Mouse (Mus musculus) MEL (cell line): ENCODE measurements around the gene Sh3glb2. TPM values are rescaled to one million over a fixed set of nuclear protein-coding genes. Genes with fewer than 3 reads are reported as not detected.

Experiments
- DNase-seq: peaks from one replicate; pipeline ENCODE4 v3.0.0; 2011; ENCODE audit warnings: low read depth, low spot score
- H3K27ac ChIP-seq: 2 replicates; pipeline ENCODE4 v1.5.1; 2012; ENCODE audit warnings: low read depth, mild to moderate bottlenecking, control low read depth, low read length, moderate library complexity; ENCODE audit not compliant: control insufficient read depth
- H3K27me3 ChIP-seq, 2 experiments: fragments of 150-350 bp in 1 of 2; sonication (generic) in 1 of 2; 2 replicates each; pipeline ENCODE4 v1.6.1; 2012; ENCODE audit warnings: low read length in 2 of 2, mild to moderate bottlenecking in 2 of 2, improper control_type of control experiment in 1 of 2, moderate library complexity in 1 of 2; ENCODE audit not compliant: insufficient read depth in 2 of 2, control insufficient read depth in 1 of 2
- H3K36me3 ChIP-seq, 2 experiments: 2 replicates each; pipeline ENCODE4 v1.6.1; 2012 to 2014; ENCODE audit warnings: low read length in 2 of 2, improper control_type of control experiment in 1 of 2, inconsistent platforms in 1 of 2, mild to moderate bottlenecking in 1 of 2; ENCODE audit not compliant: insufficient read depth in 2 of 2, control insufficient read depth in 1 of 2
- H3K4me1 ChIP-seq, 2 experiments: fragments of 150-350 bp in 1 of 2; sonication (generic) in 1 of 2; 2 replicates each; pipeline ENCODE4 v1.6.1; 2012; ENCODE audit warnings: low read length in 2 of 2, improper control_type of control experiment in 1 of 2, mild to moderate bottlenecking in 1 of 2; ENCODE audit not compliant: insufficient read depth in 2 of 2, control insufficient read depth in 1 of 2
- H3K4me3 ChIP-seq, 2 experiments: fragments of 150-350 bp in 1 of 2; sonication (generic) in 1 of 2; 2 replicates each; pipeline ENCODE4 v1.5.1; 2012; ENCODE audit warnings: low read depth in 2 of 2, low read length in 2 of 2, mild to moderate bottlenecking in 2 of 2, moderate library complexity in 2 of 2, control low read depth in 1 of 2, improper control_type of control experiment in 1 of 2; ENCODE audit not compliant: control insufficient read depth in 1 of 2, insufficient read depth in 1 of 2
- H3K79me2 ChIP-seq: 2 replicates; pipeline ENCODE4 v1.6.1; 2012; ENCODE audit warnings: mild to moderate bottlenecking, low read length, moderate library complexity; ENCODE audit not compliant: control insufficient read depth, poor library complexity, insufficient read depth
- H3K9ac ChIP-seq: 2 replicates; pipeline ENCODE4 v1.6.1; 2012; ENCODE audit warnings: low read depth, mild to moderate bottlenecking, control low read depth, low read length, moderate library complexity; ENCODE audit not compliant: control insufficient read depth, poor library complexity, severe bottlenecking
- H3K9me3 ChIP-seq: fragments of 150-350 bp; sonication (generic); replicated peaks from 2 replicates; pipeline ENCODE4 v1.6.1; 2012; ENCODE audit warnings: mild to moderate bottlenecking, low read length, improper control_type of control experiment, moderate library complexity; ENCODE audit not compliant: insufficient read depth
- CHD1 ChIP-seq: IDR thresholded peaks from 2 replicates; pipeline ENCODE4 v1.6.1; 2012; ENCODE audit warnings: low read depth, mild to moderate bottlenecking, inconsistent platforms, low read length, improper control_type of control experiment
- CTCF ChIP-seq, 3 experiments: IDR thresholded peaks in 2 of 3; conservative IDR thresholded peaks in 1 of 3; 2 replicates each; pipeline ENCODE4 v1.5.1; 2011 to 2012; ENCODE audit warnings: low read length in 3 of 3, low read depth in 2 of 3, mild to moderate bottlenecking in 2 of 3, improper control_type of control experiment in 1 of 3, inconsistent platforms in 1 of 3, mixed read lengths in 1 of 3, moderate library complexity in 1 of 3; ENCODE audit not compliant: control insufficient read depth in 1 of 3, insufficient read depth in 1 of 3, poor library complexity in 1 of 3, severe bottlenecking in 1 of 3
- ELF1 ChIP-seq: IDR thresholded peaks from 2 replicates; pipeline ENCODE4 v1.6.1; 2014; ENCODE audit warnings: low read depth, mild to moderate bottlenecking, inconsistent platforms, low read length, improper control_type of control experiment, moderate library complexity
- ETS1 ChIP-seq: IDR thresholded peaks from 2 replicates; pipeline ENCODE4 v1.6.1; 2012; ENCODE audit warnings: low read depth, mild to moderate bottlenecking, inconsistent platforms, low read length, improper control_type of control experiment, moderate library complexity
- GATA1 ChIP-seq: IDR thresholded peaks from 2 replicates; pipeline ENCODE4 v1.6.1; 2011; ENCODE audit warnings: low read depth, low read length, improper control_type of control experiment
- MXI1 ChIP-seq: IDR thresholded peaks from 2 replicates; pipeline ENCODE4 v1.6.1; 2011; ENCODE audit warnings: mild to moderate bottlenecking, low read depth, low read length, improper control_type of control experiment
- MYB ChIP-seq: IDR thresholded peaks from 2 replicates; pipeline ENCODE4 v1.6.1; 2011; ENCODE audit warnings: mild to moderate bottlenecking, low read depth, low read length, improper control_type of control experiment
- NELFE ChIP-seq: IDR thresholded peaks from 2 replicates; pipeline ENCODE4 v1.6.1; 2011; ENCODE audit warnings: low read depth, low read length, improper control_type of control experiment
- NRF1 ChIP-seq: IDR thresholded peaks from 2 replicates; pipeline ENCODE4 v1.6.1; 2014; ENCODE audit warnings: low read depth, mild to moderate bottlenecking, inconsistent platforms, low read length, improper control_type of control experiment, moderate library complexity; ENCODE audit not compliant: poor library complexity, insufficient read depth, severe bottlenecking
- RCOR1 ChIP-seq: IDR thresholded peaks from 2 replicates; pipeline ENCODE4 v1.6.1; 2012; ENCODE audit warnings: low read depth, mild to moderate bottlenecking, inconsistent platforms, low read length, improper control_type of control experiment
- SMC3 ChIP-seq: IDR thresholded peaks from 2 replicates; pipeline ENCODE4 v1.6.1; 2011; ENCODE audit warnings: low read depth, low read length, improper control_type of control experiment
- TAL1 ChIP-seq: IDR thresholded peaks from 2 replicates; pipeline ENCODE4 v1.6.1; 2012; ENCODE audit warnings: mild to moderate bottlenecking, inconsistent platforms, low read length, moderate library complexity, mixed read lengths
- TCF12 ChIP-seq: IDR thresholded peaks from 2 replicates; pipeline ENCODE4 v1.6.1; 2014; ENCODE audit warnings: low read depth, mild to moderate bottlenecking, inconsistent platforms, low read length, improper control_type of control experiment, moderate library complexity
- UBTF ChIP-seq: IDR thresholded peaks from 2 replicates; pipeline ENCODE4 v1.6.1; 2012; ENCODE audit warnings: low read depth, mild to moderate bottlenecking, inconsistent platforms, low read length, improper control_type of control experiment, moderate library complexity, borderline replicate concordance; ENCODE audit not compliant: insufficient read depth
- USF1 ChIP-seq: IDR thresholded peaks from 2 replicates; pipeline ENCODE4 v1.6.1; 2014; ENCODE audit warnings: low read depth, mild to moderate bottlenecking, inconsistent platforms, low read length, improper control_type of control experiment, moderate library complexity
- ZNF384 ChIP-seq: IDR thresholded peaks from 2 replicates; pipeline ENCODE4 v1.6.1; 2012; ENCODE audit warnings: low read depth, mild to moderate bottlenecking, inconsistent platforms, low read length, improper control_type of control experiment
- polyA plus RNA-seq, 2 experiments: library from polyadenylated mRNA; stranded (reverse) in 1 of 2; unstranded in 1 of 2; fragments of >175 nt in 1 of 2; fragments of >200 nt in 1 of 2; gene quantifications; 2 replicates each; pipeline versions ENCODE4 v1.2.1 to v1.2.4; 2012; ENCODE audit warnings: low replicate concordance in 2 of 2, low read depth in 1 of 2; ENCODE audit not compliant: insufficient read length in 2 of 2, insufficient read depth in 1 of 2, missing spikeins in 1 of 2
- total RNA-seq: library from RNA; depleted of rRNA; stranded (reverse); fragments of 300-350 nt; gene quantifications from 2 replicates; pipeline ENCODE4 v1.2.3, GENCODE M21; 2012

Sh3glb2 gene
- total and polyA plus RNA-seq, 3 experiments, result 48.0 to 60.1 TPM; not detected in 1

DNA sequence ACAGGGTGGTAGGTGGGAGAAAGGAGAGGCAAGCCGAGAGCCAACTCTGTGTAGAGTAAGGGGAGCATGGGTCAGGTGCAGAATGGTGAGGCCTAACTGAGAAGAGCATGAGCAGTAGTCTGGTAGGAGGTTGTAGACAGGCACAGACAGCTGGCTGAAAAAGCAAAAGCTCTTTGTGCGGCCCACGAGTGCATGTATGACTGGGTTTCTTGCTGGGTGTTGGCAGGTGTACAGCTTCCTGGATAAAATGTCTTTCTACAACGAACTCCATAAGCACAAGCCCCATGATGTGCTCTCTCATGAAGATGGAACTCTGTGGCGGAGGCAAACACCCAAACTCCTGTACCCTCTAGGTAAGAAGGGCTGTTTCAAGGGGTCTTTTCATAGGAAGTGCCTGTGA, 42.2 kb downstream of the Sh3glb2 start:
- Histone ChIP-seq H3K27ac (no peak overlapping the region), H3K36me3 (peaks cover 0 to 34% of the 10 kb centered on the region in 2 experiments; a peak in 2 of 4 replicates), H3K79me2 (no peaks in the 10 kb centered on the region), H3K9ac (no peak overlapping the region), H3K4me3 (no peak overlapping the region), H3K9me3 (no peaks in the 10 kb centered on the region)
- no peak for DNase-seq
- TF ChIP-seq MXI1 (no peak), NRF1 (no peak), ELF1 (no peak), NELFE (no peak), RCOR1 (no peak), UBTF (no peak), CHD1 (no peak), SMC3 (no peak), MYB (no peak), ZNF384 (no peak), USF1 (no peak), ETS1 (no peak), GATA1 (no peak)
- TF ChIP-seq, all 39 proteins: peak for 0
- Histone ChIP-seq H3K4me1 (no peaks in the 10 kb centered on the region), H3K27me3 (no peaks in the 10 kb centered on the region)

DNA sequence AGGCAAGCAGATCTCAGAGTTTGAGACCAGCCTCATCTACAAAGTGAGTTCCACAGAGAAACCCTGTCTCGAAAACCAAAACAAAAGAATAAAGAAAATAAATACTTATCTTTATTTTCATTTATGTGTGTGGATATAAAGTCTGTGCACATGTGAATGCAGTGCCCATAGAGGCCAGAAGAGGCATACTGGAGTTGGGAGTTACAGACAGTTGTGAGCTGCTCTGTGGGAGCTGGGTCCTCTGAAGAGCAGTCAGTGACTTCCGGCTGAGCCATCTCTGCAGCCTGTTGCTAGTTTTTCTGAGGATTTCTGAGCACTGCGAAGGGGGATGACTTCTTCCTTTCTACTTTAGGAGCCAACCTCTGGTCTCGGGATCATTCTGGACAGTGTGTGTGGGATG, 43.0 kb downstream of the Sh3glb2 start:
- peaks cover 0 to 30% of the 10 kb centered on the region in 2 experiments; a peak in 2 of 4 replicates for H3K36me3 ChIP-seq
- no peaks in the 10 kb centered on the region for H3K9me3 ChIP-seq
- no peak overlapping the region for H3K27ac ChIP-seq
- peak; percentile 47 for DNase-seq
- no peaks in the 10 kb centered on the region for H3K79me2 ChIP-seq
- no peak overlapping the region for H3K4me3 ChIP-seq
- H3K27me3 ChIP-seq, result no peaks in the 10 kb centered on the region
- H3K4me1 ChIP-seq, result no peaks in the 10 kb centered on the region
- no peak overlapping the region for H3K9ac ChIP-seq
- TF ChIP-seq MYB, result no peak
- TF ChIP-seq CTCF (IDR thresholded peaks at IDR 0.05 in 2 of 3, conservative IDR thresholded peaks at IDR 0.05 in 1 of 3; ENCODE audit: control insufficient read depth in 1 of 3, insufficient read depth in 1 of 3, low read depth in 2 of 3, low read length in 3 of 3, poor library complexity in 1 of 3, severe bottlenecking in 1 of 3), result peak; percentile 5 to 30 (median 11); a peak in 3 of 6 replicates

DNA sequence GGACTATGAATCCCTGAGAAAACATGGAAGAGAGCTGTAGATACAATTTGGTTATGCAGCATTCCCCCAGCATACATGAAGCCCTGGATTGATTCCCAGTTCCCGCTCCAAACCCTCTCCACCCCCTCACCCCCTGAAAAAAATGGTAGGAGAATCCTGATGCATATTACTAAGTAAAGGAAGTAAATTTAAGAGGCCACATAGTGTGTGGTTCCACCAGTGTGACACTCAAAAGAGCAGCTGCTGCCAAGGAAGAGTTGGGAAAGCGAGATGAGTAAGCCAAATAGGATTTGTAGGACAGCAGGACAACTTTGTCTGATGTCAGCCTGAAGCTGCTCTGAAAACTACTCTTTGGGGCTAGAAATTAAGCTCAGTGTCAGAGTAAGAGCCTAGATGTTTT, 47.7 kb downstream of the Sh3glb2 start:
- Histone ChIP-seq H3K27ac (no peak overlapping the region), H3K36me3 (peaks cover 0 to 33% of the 10 kb centered on the region in 2 experiments; a peak in 2 of 4 replicates), H3K4me1 (no peaks in the 10 kb centered on the region), H3K79me2 (no peaks in the 10 kb centered on the region), H3K27me3 (no peaks in the 10 kb centered on the region), H3K9me3 (no peaks in the 10 kb centered on the region), H3K4me3 (no peak overlapping the region), H3K9ac (no peak overlapping the region)
- DNase-seq, result no peak
- TF ChIP-seq TCF12 (no peak), TAL1 (no peak)
